Mouse (Mus musculus) olfactory bulb, adult 2 months (tissue): ENCODE data around the gene Entpd7.

Source experiments
- CTCF ChIP-seq: fragments of 200-500 bp; IDR thresholded peaks from 2 replicates; pipeline ENCODE4 v1.5.1; 2012; ENCODE audit warnings: low read depth, mild to moderate bottlenecking, low read length, moderate library complexity; ENCODE audit not compliant: insufficient read depth
- POLR2A ChIP-seq: fragments of 200-500 bp; IDR thresholded peaks from 2 replicates; pipeline ENCODE4 v1.6.1; 2012; ENCODE audit warnings: mild to moderate bottlenecking, low read depth, low read length, moderate library complexity; ENCODE audit not compliant: insufficient read depth

GRCm38 (mm10) chr19:43781980-43782379 lies 92.5 kb downstream of the Entpd7 start, which contains the start of gene Abcc2:
- TF ChIP-seq POLR2A = no peak
- TF ChIP-seq CTCF = no peak
